Mouse (Mus musculus): ENCODE measurements at regions not wholly inside any gene's neighbourhood (a gene's known extent, or its start where the extent isn't known, plus 50 kb on each side); places are given as distances from the start of the nearest gene placed in this dataset.

- TF ChIP-seq ZNF384 (IDR thresholded peaks at IDR 0.05; ENCODE audit: low read depth, low read length) (no peak), CTCF (conservative IDR thresholded peaks at IDR 0.05 in 1 of 2, IDR thresholded peaks at IDR 0.05 in 1 of 2; ENCODE audit: low read depth in 2 of 2, low read length in 2 of 2) (no peak), CHD2 (IDR thresholded peaks at IDR 0.05; ENCODE audit: low read length) (no peak), BHLHE40 (IDR thresholded peaks at IDR 0.05; ENCODE audit: low read depth, low read length) (no peak), SIN3A (IDR thresholded peaks at IDR 0.05; ENCODE audit: low read length) (no peak), ZC3H11A (IDR thresholded peaks at IDR 0.05; ENCODE audit: low read depth, low read length) (no peak), ELF1 (IDR thresholded peaks at IDR 0.05; ENCODE audit: low read depth, low read length) (no peak), EP300 (IDR thresholded peaks at IDR 0.05; ENCODE audit: low read length) (no peak)
Observed at GRCm38 (mm10) chr5:103357558-103357957, 67.4 kb upstream of the Ptpn13 start.

All from CH12.LX (cell line).